Comparison of ENCODE assay signal across 16 mouse cellular contexts in the genomic region with DNA sequence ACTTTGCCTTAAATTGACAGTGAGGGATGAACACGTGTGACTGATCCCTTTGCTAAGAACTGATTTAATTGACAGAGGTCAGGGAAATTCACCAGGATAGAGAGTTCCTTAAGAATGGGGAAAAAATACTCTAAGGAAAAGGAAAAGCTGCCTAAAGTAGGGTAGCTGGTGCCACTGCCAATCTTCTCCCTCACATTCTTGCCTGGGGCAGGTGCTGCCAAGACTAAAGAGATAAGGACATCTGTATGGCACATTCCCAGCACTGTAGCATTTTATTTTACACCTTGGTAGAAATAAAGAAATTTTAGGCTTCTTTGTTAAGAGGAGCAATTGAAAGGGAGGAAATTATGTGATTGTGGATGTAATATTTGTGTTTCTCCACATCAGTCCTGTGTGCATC.
"Had no signal": no experiment of that assay in that cellular context is flagged by ENCODE, and none has a peak within 500 bp of the region (broad histone marks: within the 10 kb centered on the region; RNA-seq: fewer than 3 reads in every experiment).

No protein-coding gene starts in this region.

- H3K9ac ChIP-seq: intestine, embryonic 15.5 days; liver, embryonic 13.5 days; stomach, embryonic 15.5 days had no signal

- H3K4me1 ChIP-seq: intestine, embryonic 15.5 days; liver, embryonic 13.5 days; stomach, embryonic 15.5 days had no signal

- DNase-seq: kidney, adult 18-20 months; kidney, adult 9 months; kidney, postnatal 14 days; kidney, postnatal 4 days; layer of hippocampus, adult 9-11 months; liver, embryonic 13.5 days; lung, adult 2 months; lung, postnatal 14 days; right cerebral cortex, postnatal 25 days; spleen, adult 18-20 months; thymus, postnatal 25 days had no signal

- H3K27me3 ChIP-seq: intestine, embryonic 15.5 days; liver, embryonic 13.5 days; megakaryocyte, embryonic 14.5 days; stomach, embryonic 15.5 days had no signal

- H3K36me3 ChIP-seq: intestine, embryonic 15.5 days; liver, embryonic 13.5 days; stomach, embryonic 15.5 days had no signal

- H3K9me3 ChIP-seq: intestine, embryonic 15.5 days; liver, embryonic 13.5 days; megakaryocyte, embryonic 14.5 days; stomach, embryonic 15.5 days had no signal

- H3K4me2 ChIP-seq: intestine, embryonic 15.5 days; liver, embryonic 13.5 days; stomach, embryonic 15.5 days had no signal

- H3K4me3 ChIP-seq: intestine, embryonic 15.5 days; left cerebral cortex, adult 2 months; liver, embryonic 13.5 days; megakaryocyte, embryonic 14.5 days; stomach, embryonic 15.5 days had no signal

- H3K27ac ChIP-seq: intestine, embryonic 15.5 days; left cerebral cortex, adult 2 months; liver, embryonic 13.5 days; macrophage; stomach, embryonic 15.5 days had no signal
